Mouse (Mus musculus): ENCODE results near the gene Pnliprp2. TPM values are rescaled to one million over a fixed set of nuclear protein-coding genes. Genes with fewer than 3 reads are reported as not detected.

Gene Pnliprp2
- polyA plus RNA-seq, 1 experiment, result not detected

- peak; percentile 37 for DNase-seq
- no peaks in the 10 kb centered on the region for H3K4me1 ChIP-seq (ENCODE audit: control insufficient read depth, insufficient read depth, low read length)
- TF ChIP-seq CTCF (conservative IDR thresholded peaks at IDR 0.05; ENCODE audit: insufficient read depth, insufficient read length, low read depth, low read length) (no peak), POLR2A (IDR thresholded peaks at IDR 0.05; ENCODE audit: low read depth, low read length) (no peak)
- H3K36me3 ChIP-seq (ENCODE audit: control insufficient read depth, insufficient read depth, low read length), result no peaks in the 10 kb centered on the region
- no peak overlapping the region for H3K27ac ChIP-seq (ENCODE audit: insufficient read depth, low read depth, low read length)
- H3K27me3 ChIP-seq (replicated peaks; ENCODE audit: control insufficient read depth, insufficient read depth, low read length), result no peaks in the 10 kb centered on the region
- 53% methylated on average over 4 of the region's 4 CpGs for WGBS
- no peak overlapping the region for H3K4me3 ChIP-seq (ENCODE audit: insufficient read depth, low read depth, low read length)
Measured at GRCm38 (mm10) chr19:58738111-58738510, 21.4 kb upstream of the Pnliprp2 start.

GRCm38 (mm10) chr19:58741036-58741435 lies 18.5 kb upstream of the Pnliprp2 start:
- no peak overlapping the region for H3K4me3 ChIP-seq (ENCODE audit: insufficient read depth, low read depth, low read length)
- WGBS, result 77% methylated on average over 6 of the region's 6 CpGs
- no peaks in the 10 kb centered on the region for H3K36me3 ChIP-seq (ENCODE audit: control insufficient read depth, insufficient read depth, low read length)
- H3K4me1 ChIP-seq (ENCODE audit: control insufficient read depth, insufficient read depth, low read length), result no peaks in the 10 kb centered on the region
- TF ChIP-seq CTCF (conservative IDR thresholded peaks at IDR 0.05; ENCODE audit: insufficient read depth, insufficient read length, low read depth, low read length), result no peak
- no peak for TF ChIP-seq POLR2A (IDR thresholded peaks at IDR 0.05; ENCODE audit: low read depth, low read length)
- no peak overlapping the region for H3K27ac ChIP-seq (ENCODE audit: insufficient read depth, low read depth, low read length)
- DNase-seq, result no peak
- no peaks in the 10 kb centered on the region for H3K27me3 ChIP-seq (replicated peaks; ENCODE audit: control insufficient read depth, insufficient read depth, low read length)

GRCm38 (mm10) chr19:58742711-58743110 lies 16.8 kb upstream of the Pnliprp2 start:
- DNase-seq, result no peak
- TF ChIP-seq CTCF (conservative IDR thresholded peaks at IDR 0.05; ENCODE audit: insufficient read depth, insufficient read length, low read depth, low read length), result no peak
- no peak for TF ChIP-seq POLR2A (IDR thresholded peaks at IDR 0.05; ENCODE audit: low read depth, low read length)
- Histone ChIP-seq H3K4me1 (ENCODE audit: control insufficient read depth, insufficient read depth, low read length) (no peaks in the 10 kb centered on the region), H3K27me3 (replicated peaks; ENCODE audit: control insufficient read depth, insufficient read depth, low read length) (no peaks in the 10 kb centered on the region), H3K4me3 (ENCODE audit: insufficient read depth, low read depth, low read length) (no peak overlapping the region), H3K27ac (ENCODE audit: insufficient read depth, low read depth, low read length) (no peak overlapping the region), H3K36me3 (ENCODE audit: control insufficient read depth, insufficient read depth, low read length) (no peaks in the 10 kb centered on the region)
- whole genome bisulfite sequencing, result 86% methylated on average over 4 of the region's 4 CpGs

- H3K27ac ChIP-seq (ENCODE audit: insufficient read depth, low read depth, low read length), result no peak overlapping the region
- H3K36me3 ChIP-seq (ENCODE audit: control insufficient read depth, insufficient read depth, low read length), result no peaks in the 10 kb centered on the region
- no peak for DNase-seq
- TF ChIP-seq CTCF (conservative IDR thresholded peaks at IDR 0.05; ENCODE audit: insufficient read depth, insufficient read length, low read depth, low read length), result no peak
- no peak for TF ChIP-seq POLR2A (IDR thresholded peaks at IDR 0.05; ENCODE audit: low read depth, low read length)
- 30% methylated on average over 4 of the region's 4 CpGs for whole genome bisulfite sequencing
- H3K4me3 ChIP-seq (ENCODE audit: insufficient read depth, low read depth, low read length), result no peak overlapping the region
- H3K27me3 ChIP-seq (replicated peaks; ENCODE audit: control insufficient read depth, insufficient read depth, low read length), result no peaks in the 10 kb centered on the region
- H3K4me1 ChIP-seq (ENCODE audit: control insufficient read depth, insufficient read depth, low read length), result no peaks in the 10 kb centered on the region
Measured at GRCm38 (mm10) chr19:58743736-58744135, 15.8 kb upstream of the Pnliprp2 start.

DNA sequence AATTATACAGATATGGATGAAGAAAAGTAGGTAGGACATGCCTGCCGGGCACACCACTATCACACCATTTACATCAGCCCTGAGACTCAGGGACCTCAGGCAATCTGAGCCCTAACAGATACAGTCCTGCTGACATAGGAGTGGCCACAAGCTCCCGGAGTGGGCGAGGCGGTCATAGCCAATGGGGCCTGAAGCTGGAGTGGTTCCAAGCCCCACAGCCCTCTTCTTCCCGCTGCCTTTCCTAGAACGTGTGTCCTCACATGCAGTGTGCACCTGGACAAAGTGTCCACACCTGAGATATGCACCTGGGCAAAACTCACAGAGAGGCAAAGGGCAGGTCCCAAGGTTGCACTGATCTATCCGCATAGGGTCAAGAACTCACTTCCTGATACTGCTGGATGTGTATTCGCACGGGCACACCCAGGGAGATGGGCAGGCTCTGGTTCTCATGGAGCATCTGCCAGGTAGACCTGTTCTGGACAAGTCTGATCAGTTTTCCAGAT lies 12.0 kb upstream of the Pnliprp2 start:
- Histone ChIP-seq H3K27ac (ENCODE audit: insufficient read depth, low read depth, low read length) (no peak overlapping the region), H3K4me3 (ENCODE audit: insufficient read depth, low read depth, low read length) (no peak overlapping the region), H3K27me3 (replicated peaks; ENCODE audit: control insufficient read depth, insufficient read depth, low read length) (no peaks in the 10 kb centered on the region), H3K4me1 (ENCODE audit: control insufficient read depth, insufficient read depth, low read length) (no peaks in the 10 kb centered on the region), H3K36me3 (ENCODE audit: control insufficient read depth, insufficient read depth, low read length) (no peaks in the 10 kb centered on the region)
- no peak for DNase-seq
- TF ChIP-seq POLR2A (IDR thresholded peaks at IDR 0.05; ENCODE audit: low read depth, low read length) (no peak), CTCF (conservative IDR thresholded peaks at IDR 0.05; ENCODE audit: insufficient read depth, insufficient read length, low read depth, low read length) (no peak)
- WGBS, result 77% methylated on average over 9 of the region's 9 CpGs

- WGBS, result 68% methylated on average over 2 of the region's 2 CpGs
- Histone ChIP-seq H3K27ac (ENCODE audit: insufficient read depth, low read depth, low read length) (no peak overlapping the region), H3K4me3 (ENCODE audit: insufficient read depth, low read depth, low read length) (no peak overlapping the region), H3K4me1 (ENCODE audit: control insufficient read depth, insufficient read depth, low read length) (no peaks in the 10 kb centered on the region), H3K27me3 (replicated peaks; ENCODE audit: control insufficient read depth, insufficient read depth, low read length) (no peaks in the 10 kb centered on the region), H3K36me3 (ENCODE audit: control insufficient read depth, insufficient read depth, low read length) (no peaks in the 10 kb centered on the region)
- no peak for TF ChIP-seq POLR2A (IDR thresholded peaks at IDR 0.05; ENCODE audit: low read depth, low read length)
- TF ChIP-seq CTCF (conservative IDR thresholded peaks at IDR 0.05; ENCODE audit: insufficient read depth, insufficient read length, low read depth, low read length), result no peak
- no peak for DNase-seq
Measured at GRCm38 (mm10) chr19:58750822-58751221, 8.7 kb upstream of the Pnliprp2 start.

GRCm38 (mm10) chr19:58751504-58751903 lies 8.0 kb upstream of the Pnliprp2 start:
- WGBS, result 64% methylated on average over 2 of the region's 2 CpGs

More at GRCm38 (mm10) chr19:58751504-58751903, 8.0 kb upstream of the Pnliprp2 start:
- DNase-seq, result no peak
- no peaks in the 10 kb centered on the region for H3K27me3 ChIP-seq (replicated peaks; ENCODE audit: control insufficient read depth, insufficient read depth, low read length)
- H3K4me1 ChIP-seq (ENCODE audit: control insufficient read depth, insufficient read depth, low read length), result no peaks in the 10 kb centered on the region
- H3K27ac ChIP-seq (ENCODE audit: insufficient read depth, low read depth, low read length), result no peak overlapping the region
- no peaks in the 10 kb centered on the region for H3K36me3 ChIP-seq (ENCODE audit: control insufficient read depth, insufficient read depth, low read length)
- no peak overlapping the region for H3K4me3 ChIP-seq (ENCODE audit: insufficient read depth, low read depth, low read length)
- TF ChIP-seq POLR2A (IDR thresholded peaks at IDR 0.05; ENCODE audit: low read depth, low read length) (no peak), CTCF (conservative IDR thresholded peaks at IDR 0.05; ENCODE audit: insufficient read depth, insufficient read length, low read depth, low read length) (no peak)

All from kidney, adult 2 months (tissue).